Mouse (Mus musculus) brown adipose tissue, adult 24 weeks (tissue): ENCODE data around the gene Camk2d. TPM values are rescaled to one million over a fixed set of nuclear protein-coding genes. Genes with fewer than 3 reads are reported as not detected.

Experiments used
- H3K27ac ChIP-seq: fragments of 200-500 bp; replicated peaks from 2 replicates; pipeline ENCODE4 v1.5.1; 2012; ENCODE audit warnings: low read depth, mild to moderate bottlenecking, low read length
- H3K4me1 ChIP-seq: fragments of 200-500 bp; 2 replicates; pipeline ENCODE4 v1.6.1; 2012; ENCODE audit warnings: low read length, mixed read lengths; ENCODE audit not compliant: control insufficient read depth, insufficient read depth, insufficient read length
- H3K4me3 ChIP-seq: fragments of 200-500 bp; 2 replicates; pipeline ENCODE4 v1.5.1; 2012; ENCODE audit warnings: low read depth, mild to moderate bottlenecking, low read length, moderate library complexity; ENCODE audit not compliant: insufficient read depth
- polyA plus RNA-seq: library from polyadenylated mRNA; stranded (reverse); fragments of >200 nt; gene quantifications from 2 replicates; pipeline ENCODE4 v1.2.4, GENCODE M21; 2012; ENCODE audit not compliant: missing spikeins, insufficient read depth, insufficient read length

Camk2d gene
- polyA plus RNA-seq, 1 experiment = 52.5 TPM

DNA sequence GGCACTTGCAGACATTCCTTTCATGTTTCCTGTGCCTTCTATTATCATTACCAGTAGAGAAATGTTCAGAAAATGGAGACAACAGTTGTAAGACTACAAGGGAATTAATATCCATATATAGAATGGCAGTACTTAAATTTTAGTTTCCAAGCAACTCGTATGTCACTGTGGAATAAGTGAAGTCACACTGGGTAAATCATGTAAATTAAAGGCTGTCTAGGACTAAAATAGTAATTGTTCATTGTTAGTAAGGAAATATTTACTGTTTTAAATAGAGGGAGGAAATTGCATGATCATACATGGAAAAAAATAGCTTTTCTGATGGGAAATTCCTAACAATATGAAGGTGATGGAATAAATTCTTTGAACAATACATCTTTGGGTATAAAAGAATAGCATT, 57.0 kb downstream of the Camk2d start:
- H3K27ac ChIP-seq = no peak overlapping the region
- H3K4me3 ChIP-seq = no peak overlapping the region
- peaks cover 7% of the 10 kb centered on the region for H3K4me1 ChIP-seq

DNA sequence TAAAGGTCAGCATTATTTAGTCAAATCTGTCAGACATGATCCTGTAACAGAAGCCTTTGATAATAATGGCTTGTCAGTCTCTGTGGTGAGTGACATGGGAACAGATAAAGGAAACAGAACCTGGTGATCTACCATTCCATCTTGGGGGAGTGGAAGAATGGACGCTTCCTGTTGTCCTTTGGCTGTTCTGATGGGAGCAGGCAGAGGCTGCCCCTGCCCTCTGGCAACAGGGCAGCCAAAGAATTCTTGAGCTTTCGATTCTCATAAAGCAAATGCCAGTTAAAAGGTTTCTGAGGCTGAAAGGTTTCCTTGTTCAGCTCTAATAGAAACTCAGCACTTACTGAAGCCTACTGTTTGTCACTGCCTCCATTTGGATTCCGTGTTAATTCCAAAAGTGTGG, 60.1 kb downstream of the Camk2d start:
- H3K4me3 ChIP-seq = no peak overlapping the region
- H3K4me1 ChIP-seq = peaks cover 20% of the 10 kb centered on the region
- no peak overlapping the region for H3K27ac ChIP-seq

DNA sequence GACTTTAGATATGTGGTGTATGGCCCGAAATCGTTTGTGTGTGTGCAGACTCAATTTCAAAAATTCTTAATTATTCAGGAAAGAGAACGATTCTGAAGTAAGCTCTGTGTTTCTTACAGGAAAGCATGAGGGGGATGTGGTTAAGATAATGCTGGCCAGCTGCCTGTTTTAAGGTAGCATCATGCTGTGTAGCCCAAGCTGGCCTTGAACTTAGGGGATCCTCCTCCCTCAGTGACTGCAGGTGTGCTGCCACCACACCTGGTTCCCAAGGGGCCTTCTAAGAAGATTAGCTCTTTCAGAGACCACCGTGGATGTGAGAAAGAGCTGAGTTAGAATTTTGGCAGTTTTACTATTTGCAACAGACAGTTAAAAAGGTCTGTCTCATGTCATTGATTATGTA, 61.8 kb downstream of the Camk2d start:
- Histone ChIP-seq H3K4me3 (no peak overlapping the region), H3K4me1 (peaks cover 13% of the 10 kb centered on the region), H3K27ac (no peak overlapping the region)

DNA sequence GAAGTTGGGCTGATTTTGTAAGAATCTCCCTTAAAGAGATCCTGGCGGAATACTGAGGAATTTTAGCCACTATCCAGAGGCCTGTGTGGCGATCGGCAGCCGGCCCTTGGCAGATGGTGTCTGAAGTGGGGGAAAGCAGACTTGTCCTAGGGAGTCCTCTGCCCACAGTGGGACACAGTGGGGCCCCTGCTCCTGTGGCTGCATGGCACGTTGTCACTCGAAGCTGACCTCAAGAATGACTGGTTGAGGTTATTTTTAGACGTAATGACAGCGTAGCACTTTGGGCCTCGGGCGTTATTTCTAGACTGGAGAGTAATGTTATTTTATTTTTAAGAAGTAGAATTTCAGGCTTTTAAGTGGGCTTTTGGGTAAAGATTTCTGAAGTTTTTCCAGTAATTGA, 62.7 kb downstream of the Camk2d start:
- no peak overlapping the region for H3K4me3 ChIP-seq
- peaks cover 16% of the 10 kb centered on the region for H3K4me1 ChIP-seq
- 0 out of 2 replicates have a peak overlapping the region, but pooled peaks have one; percentile 20 for H3K27ac ChIP-seq

DNA sequence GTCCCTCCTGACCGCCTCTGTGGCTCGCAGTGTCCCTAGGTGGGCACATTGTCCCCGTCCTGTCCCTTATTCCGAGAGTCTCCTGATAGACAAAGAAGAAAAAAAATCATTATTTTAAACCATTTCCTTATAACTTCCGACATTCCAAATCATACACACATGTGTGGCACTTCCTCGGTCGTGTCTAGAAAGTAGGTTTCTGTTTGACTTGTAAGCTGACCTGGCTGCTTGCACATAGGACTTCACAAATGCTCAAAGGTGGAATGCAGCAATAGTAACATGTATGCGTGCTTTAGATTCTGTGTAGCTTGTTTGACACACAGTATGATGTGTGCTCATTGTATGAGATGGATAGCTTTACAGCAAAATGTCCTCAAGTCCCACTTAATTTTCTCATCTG, 63.1 kb downstream of the Camk2d start:
- peaks cover 16% of the 10 kb centered on the region for H3K4me1 ChIP-seq
- H3K4me3 ChIP-seq = no peak overlapping the region
- H3K27ac ChIP-seq = no peak overlapping the region

DNA sequence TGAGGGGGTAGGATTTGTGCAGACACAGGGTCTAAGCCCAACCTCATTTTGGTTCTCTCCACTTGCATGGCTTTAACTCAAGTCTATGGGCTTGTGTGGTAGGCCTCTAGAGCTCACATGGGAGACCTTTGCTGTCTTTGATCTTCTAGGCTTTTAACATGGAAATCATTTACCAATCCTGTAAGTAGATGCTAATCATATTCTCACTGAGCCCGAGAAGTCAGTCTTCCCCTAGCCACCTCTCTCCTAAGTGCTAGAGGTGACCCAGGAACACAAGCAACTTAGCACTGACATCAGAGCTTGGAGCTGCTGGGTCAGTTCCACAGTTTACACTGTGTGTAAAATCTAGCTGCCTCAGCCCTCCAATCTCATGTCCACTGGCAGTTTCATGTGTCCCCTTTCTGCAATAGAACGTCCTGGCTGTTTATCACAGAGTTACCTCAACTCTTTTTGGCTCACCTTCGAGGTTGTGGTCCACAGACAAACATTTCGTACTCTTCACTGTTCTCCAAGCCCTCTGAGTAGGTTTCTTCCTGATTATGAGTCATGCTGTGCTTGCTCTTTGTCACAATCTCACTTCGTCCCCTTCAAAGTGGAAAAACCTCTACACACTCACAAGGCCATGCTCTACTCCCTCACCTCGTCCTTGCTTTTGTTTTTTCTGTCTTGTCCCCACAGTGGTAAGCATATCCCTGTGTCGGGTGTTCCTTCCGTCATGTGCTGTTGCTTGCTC, 63.9 kb downstream of the Camk2d start:
- peaks cover 16% of the 10 kb centered on the region for H3K4me1 ChIP-seq
- no peak overlapping the region for H3K27ac ChIP-seq

DNA sequence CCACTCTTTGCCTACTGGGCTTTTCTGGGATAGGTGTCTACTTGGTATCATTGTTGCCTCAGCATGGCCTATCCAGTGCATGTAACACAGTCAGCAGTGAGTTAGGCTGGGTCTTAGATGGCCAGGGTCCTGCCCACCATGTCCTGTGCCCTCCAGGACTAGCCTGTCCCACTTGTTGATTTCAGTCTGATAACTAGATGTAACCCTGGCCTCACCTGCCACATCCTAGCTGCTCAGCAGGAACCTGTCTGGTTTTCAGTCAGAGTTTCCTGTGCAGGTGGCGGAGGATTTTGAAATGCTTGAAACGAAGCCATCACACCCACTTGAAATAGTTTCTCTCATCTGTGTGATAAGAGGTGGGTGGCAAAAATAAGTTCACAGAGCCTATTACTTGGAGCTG, 64.5 kb downstream of the Camk2d start:
- no peak overlapping the region for H3K27ac ChIP-seq
- H3K4me3 ChIP-seq = no peak overlapping the region
- peaks cover 16% of the 10 kb centered on the region for H3K4me1 ChIP-seq

More for the DNA sequence above, 63.9 kb downstream of the Camk2d start:
- no peak overlapping the region for H3K4me3 ChIP-seq

DNA sequence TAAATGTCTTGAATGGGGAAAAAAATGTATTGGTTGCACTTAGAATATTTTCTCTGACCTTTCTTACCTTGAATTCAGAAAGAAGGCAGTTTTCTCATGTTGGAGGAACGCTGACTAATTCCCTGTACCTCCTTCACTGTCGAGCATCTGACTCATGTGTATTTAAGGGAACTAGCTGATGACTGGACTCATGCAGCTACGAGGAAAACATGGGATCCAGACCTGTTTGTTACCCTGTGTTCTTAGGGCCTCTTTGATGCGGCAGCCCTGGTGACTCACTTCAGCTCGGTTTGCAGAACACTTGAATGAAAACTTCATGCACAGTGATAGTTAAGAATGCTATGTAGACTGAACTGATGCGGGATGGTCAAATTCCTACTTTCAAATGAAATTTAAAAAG, 64.9 kb downstream of the Camk2d start:
- H3K4me1 ChIP-seq = peaks cover 16% of the 10 kb centered on the region
- no peak overlapping the region for H3K27ac ChIP-seq

DNA sequence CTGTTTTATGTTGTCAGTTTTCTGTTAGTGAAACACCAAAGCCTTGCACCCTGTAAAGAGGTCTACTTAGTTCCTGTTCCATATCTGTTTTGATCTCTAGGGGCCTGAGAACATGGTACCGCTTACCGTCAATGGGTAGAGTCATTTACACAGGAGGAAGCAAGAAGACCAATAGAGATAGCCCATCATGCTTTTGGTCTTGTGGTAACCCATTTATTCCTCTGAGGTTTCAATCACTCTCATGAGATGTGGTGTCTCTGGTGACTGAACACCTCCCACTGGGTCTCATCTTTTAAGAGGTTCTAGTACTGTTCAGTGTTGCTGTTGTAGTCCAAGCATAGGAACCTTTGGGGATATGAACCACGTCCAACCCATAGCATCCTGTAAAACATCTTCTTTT, 65.8 kb downstream of the Camk2d start:
- no peak overlapping the region for H3K27ac ChIP-seq
- peaks cover 17% of the 10 kb centered on the region for H3K4me1 ChIP-seq
- no peak overlapping the region for H3K4me3 ChIP-seq

More for the DNA sequence above, 64.9 kb downstream of the Camk2d start:
- H3K4me3 ChIP-seq = no peak overlapping the region

DNA sequence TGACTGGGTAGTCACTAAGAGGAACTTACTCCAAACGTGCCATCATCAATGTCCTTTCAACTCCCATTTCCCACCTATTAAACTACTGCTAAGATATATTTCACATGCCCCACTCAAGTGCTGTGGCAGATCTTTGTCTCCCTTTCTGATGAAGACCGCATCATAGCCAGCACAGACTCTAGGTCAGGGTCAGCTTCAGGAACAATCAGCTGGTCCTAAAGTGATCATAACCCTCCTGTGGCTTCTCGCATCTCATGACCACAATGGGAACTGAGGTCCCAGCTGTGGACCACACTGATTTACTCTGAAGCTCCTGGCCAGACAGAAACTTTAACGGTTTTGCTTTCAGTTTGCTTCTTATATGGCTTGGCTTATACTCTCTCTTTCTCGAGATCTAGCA, 67.3 kb downstream of the Camk2d start:
- Histone ChIP-seq H3K27ac (peak overlapping the region; percentile 1; the same call in 1 of the 2 replicates), H3K4me3 (no peak overlapping the region), H3K4me1 (peaks cover 21% of the 10 kb centered on the region)

DNA sequence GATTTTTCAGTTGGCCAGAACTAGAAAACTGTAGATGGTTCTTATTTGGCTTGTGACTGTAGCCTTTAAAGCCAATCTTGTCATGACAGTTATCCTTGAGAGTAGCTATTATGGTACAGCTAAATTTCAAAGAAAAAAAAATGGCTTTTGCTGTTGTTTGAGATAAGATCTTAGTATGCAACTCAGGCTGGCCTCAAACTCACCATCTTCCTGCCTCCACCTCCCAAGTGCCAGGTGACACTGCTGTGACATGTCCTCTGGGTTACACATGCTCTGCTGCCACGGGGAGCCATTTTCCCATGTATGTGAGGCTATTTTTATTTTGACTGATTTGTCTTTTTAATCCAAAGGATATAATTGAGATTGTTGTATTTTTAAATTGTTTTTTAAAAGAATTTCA, 69.8 kb downstream of the Camk2d start:
- H3K4me3 ChIP-seq = no peak overlapping the region
- peaks cover 13% of the 10 kb centered on the region for H3K4me1 ChIP-seq
- H3K27ac ChIP-seq = no peak overlapping the region

DNA sequence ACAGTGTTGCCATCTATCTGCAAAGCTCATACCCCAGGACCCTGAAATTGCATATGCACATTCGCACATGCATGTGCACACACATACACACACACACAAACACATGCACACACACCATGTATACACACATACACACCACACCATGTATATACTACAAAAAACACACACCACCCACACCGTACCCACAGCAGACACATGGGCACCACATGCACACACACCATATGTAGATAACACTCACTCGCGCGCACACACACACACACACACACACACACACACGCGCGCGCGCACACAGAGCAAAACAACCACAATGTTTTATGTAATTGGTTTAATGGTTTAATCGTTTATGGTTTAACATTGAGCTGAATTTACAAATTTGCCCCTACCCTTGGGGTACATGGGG, 70.9 kb downstream of the Camk2d start:
- H3K4me3 ChIP-seq = no peak overlapping the region
- peak overlapping the region; percentile 45; the same call in 1 of the 2 replicates for H3K27ac ChIP-seq
- H3K4me1 ChIP-seq = peaks cover 12% of the 10 kb centered on the region

DNA sequence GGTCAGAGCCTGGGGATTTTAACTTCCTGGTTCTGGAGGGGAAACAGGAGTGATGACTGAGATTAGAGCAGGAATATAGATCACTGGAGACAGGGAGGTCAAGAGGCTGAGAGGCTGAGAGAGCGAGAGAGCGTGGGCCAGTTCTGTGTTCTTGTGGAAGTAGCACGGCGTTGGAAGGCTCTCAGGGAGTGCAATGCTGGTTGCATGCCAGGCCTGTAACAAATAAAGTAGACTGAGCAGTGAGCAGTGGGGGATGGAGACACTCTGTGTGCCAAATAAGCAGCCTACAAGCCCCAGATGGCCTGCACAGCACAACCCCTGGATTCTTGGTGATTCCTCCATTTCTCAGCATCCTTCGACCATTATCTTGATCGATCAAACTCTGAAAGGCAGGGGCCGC, 71.3 kb downstream of the Camk2d start:
- Histone ChIP-seq H3K4me1 (peaks cover 15% of the 10 kb centered on the region), H3K4me3 (no peak overlapping the region)

DNA sequence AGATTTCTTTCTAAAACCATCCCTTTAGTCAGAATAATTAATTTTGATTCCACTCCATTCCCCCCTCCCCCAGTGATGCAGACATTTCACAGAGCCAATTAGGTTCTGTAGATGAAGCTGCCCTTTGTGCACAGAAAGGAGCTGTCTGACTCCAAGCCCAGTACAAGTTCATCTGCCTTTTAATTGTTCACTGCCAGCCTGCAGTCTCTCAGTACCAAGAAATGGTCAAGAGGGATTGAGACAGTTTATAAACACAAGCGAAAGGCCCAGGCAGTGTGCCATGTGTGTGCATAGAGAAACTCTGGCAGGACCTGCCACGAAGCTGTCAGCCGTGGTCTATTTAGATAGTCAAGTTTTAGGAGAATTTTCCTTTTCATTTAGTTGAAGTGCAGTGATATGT, 72.0 kb downstream of the Camk2d start:
- Histone ChIP-seq H3K27ac (peak overlapping the region; percentile 26; the same call in 1 of the 2 replicates), H3K4me3 (no peak overlapping the region), H3K4me1 (peaks cover 15% of the 10 kb centered on the region)

More for the DNA sequence above, 71.3 kb downstream of the Camk2d start:
- peak overlapping the region; percentile 45; the same call in 1 of the 2 replicates for H3K27ac ChIP-seq

DNA sequence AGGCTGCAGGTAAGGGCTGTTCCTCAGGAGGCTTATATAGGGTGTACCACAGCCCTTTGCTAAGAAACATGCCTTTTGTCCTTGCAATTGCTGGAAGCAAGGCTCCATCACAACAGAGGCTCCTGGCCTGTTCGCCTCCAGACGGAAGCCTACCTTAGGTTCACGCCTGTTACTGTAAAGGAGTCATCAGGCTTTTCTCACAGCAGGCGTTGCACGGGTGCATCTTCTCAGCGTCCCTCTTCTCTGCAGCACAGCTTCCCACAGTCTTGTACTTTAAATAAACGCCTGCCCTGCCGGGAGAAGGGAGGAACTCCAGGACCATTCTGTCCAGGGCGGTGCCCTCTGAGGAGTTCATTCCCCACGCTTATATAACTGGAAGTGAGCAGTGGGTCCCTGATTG, 72.6 kb downstream of the Camk2d start:
- H3K27ac ChIP-seq = peak overlapping the region; percentile 26; the same call in 1 of the 2 replicates
- H3K4me1 ChIP-seq = peaks cover 13% of the 10 kb centered on the region
- peak overlapping the region; percentile 10; the same call in 1 of the 2 replicates for H3K4me3 ChIP-seq

DNA sequence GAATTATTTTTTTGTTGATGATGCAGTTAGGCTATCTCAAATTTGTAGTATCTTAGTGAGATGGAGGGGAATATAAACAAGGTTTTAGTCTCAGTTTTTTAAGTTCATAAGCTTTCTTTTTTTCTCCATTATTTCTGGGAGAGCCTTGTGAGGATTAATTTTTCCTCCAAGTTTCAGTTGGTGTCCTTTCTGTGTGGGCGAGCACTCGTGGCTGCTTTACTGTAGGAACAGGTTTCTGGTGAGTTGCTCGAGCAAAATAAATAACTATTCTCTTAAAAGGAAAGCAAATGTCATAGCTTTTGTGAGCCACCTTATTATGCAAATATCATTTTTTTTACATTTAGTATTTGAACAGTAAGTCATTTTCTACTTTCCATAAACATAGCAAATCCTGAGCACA, 74.3 kb downstream of the Camk2d start:
- Histone ChIP-seq H3K27ac (no peak overlapping the region), H3K4me1 (peaks cover 13% of the 10 kb centered on the region), H3K4me3 (no peak overlapping the region)
